Mouse (Mus musculus) stomach, embryonic 14.5 days (tissue): ENCODE results near the gene Rab11fip4. TPM values are rescaled to one million over a fixed set of nuclear protein-coding genes. Genes with fewer than 3 reads are reported as not detected.

Experiments
- ATAC-seq: fragments of 200-750 bp; cut with Nextera tagmentation; 2 replicates; pipeline ENCODE4 v1.8.0; 2017; ENCODE audit warnings: low read depth, moderate TSS enrichment; ENCODE audit not compliant: insufficient number of reproducible peaks, insufficient read depth, low FRiP score
- H3K27ac ChIP-seq: fragments of 300-500 bp; sonication (generic); 2 replicates; pipeline ENCODE4 v1.5.1; 2014; ENCODE audit warnings: mild to moderate bottlenecking, low read length, moderate library complexity, mixed read lengths
- H3K27me3 ChIP-seq: fragments of 300-500 bp; sonication (generic); 2 replicates; pipeline ENCODE4 v1.6.1; 2014; ENCODE audit warnings: low read length, control low read depth, mixed read lengths; ENCODE audit not compliant: control insufficient read depth, insufficient read depth
- H3K36me3 ChIP-seq: fragments of 300-500 bp; sonication (generic); 2 replicates; pipeline ENCODE4 v1.6.1; 2014; ENCODE audit warnings: mild to moderate bottlenecking, control low read depth, low read length, moderate library complexity, mixed read lengths; ENCODE audit not compliant: control insufficient read depth, insufficient read depth
- H3K4me1 ChIP-seq: fragments of 300-500 bp; sonication (generic); 2 replicates; pipeline ENCODE4 v1.6.1; 2014; ENCODE audit warnings: low read length, control low read depth, mixed read lengths; ENCODE audit not compliant: control insufficient read depth, insufficient read depth
- H3K4me2 ChIP-seq: fragments of 300-500 bp; sonication (generic); replicated peaks from 2 replicates; pipeline ENCODE4 v1.6.1; 2014; ENCODE audit warnings: low read depth, low read length, control low read depth
- H3K4me3 ChIP-seq: fragments of 300-500 bp; sonication (generic); 2 replicates; pipeline ENCODE4 v1.5.1; 2014; ENCODE audit warnings: low read depth, low read length, control low read depth
- H3K9ac ChIP-seq: fragments of 300-500 bp; sonication (generic); replicated peaks from 2 replicates; pipeline ENCODE4 v1.6.1; 2014; ENCODE audit warnings: low read depth, mild to moderate bottlenecking, control low read depth, low read length, moderate library complexity, mixed read lengths
- H3K9me3 ChIP-seq: fragments of 300-500 bp; sonication (generic); 2 replicates; pipeline ENCODE4 v1.6.1; 2016; ENCODE audit warnings: low read depth, low read length, control low read depth; ENCODE audit not compliant: control insufficient read depth
- WGBS: fragments of 180-500 bp; shearing (Covaris S2); extraction: QIAGEN DNeasy Blood & Tissue Kit; methylation state at CpG from one replicate; pipeline ENCODE4 v1.1.7; 2014; 5-methylcytosine and 5-hydroxymethylcytosine counted together
- polyA plus RNA-seq: library from polyadenylated mRNA; unstranded; fragments of >200 nt; fragmentation: Nextera tagmentation; extraction: Ambion mirVana; gene quantifications from 2 replicates; pipeline ENCODE4 v1.2.1, GENCODE M21; 2014

Rab11fip4 gene
- polyA plus RNA-seq, 1 experiment from 2014 or later: 1.9 TPM

DNA sequence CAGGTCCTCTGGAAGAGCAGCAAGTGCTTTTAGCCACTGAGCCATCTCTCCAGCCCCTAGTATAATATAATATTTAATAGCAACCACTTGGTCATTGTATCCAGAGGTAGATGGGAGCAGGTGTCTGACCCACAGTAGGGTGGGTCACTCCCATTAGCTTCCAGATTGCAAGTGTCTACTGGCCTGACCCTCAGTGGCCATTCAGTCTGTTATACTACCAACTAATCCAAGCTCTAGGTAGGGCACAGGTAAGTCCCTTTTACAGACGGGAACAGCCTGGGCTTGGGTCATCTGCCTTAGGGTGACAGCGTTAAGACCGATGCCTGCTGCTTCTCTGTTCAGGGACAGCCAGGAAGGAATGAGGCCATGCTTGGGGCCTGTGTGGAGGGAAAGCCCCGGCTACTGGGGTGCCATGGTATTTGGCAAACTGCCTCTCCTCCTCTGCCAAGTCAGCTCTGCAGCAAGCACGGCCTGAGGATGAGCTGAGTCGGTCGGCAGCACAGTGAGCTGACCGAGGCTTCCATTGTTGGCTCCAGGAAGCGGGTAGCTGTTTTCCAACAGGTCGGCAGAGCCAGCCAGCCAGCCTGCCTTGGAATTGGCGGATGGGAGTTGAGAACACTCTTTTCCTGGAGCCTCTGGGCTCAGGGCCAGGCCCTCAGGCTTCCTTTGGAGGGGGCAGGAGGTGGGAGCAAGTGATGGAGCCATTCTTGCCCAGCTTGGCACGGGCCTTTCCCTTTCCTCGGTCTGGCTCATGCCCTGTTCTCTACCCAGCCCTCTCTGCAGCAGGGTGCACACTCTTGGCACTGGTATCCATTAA is 138.4 kb downstream of the Rab11fip4 start:
- no peak for ATAC-seq
- no peaks in the 10 kb centered on the region for H3K27me3 ChIP-seq
- H3K27ac ChIP-seq: peak overlapping the region; percentile 21; the same call in 1 of the 2 replicates
- H3K4me2 ChIP-seq: no peak overlapping the region
- WGBS: 77% methylated on average over 13 of the region's 13 CpGs
- no peaks in the 10 kb centered on the region for H3K4me1 ChIP-seq
- no peaks in the 10 kb centered on the region for H3K9me3 ChIP-seq
- no peak overlapping the region for H3K4me3 ChIP-seq
- no peaks in the 10 kb centered on the region; the same call in 1 of the 2 replicates for H3K36me3 ChIP-seq
- H3K9ac ChIP-seq: no peak overlapping the region

DNA sequence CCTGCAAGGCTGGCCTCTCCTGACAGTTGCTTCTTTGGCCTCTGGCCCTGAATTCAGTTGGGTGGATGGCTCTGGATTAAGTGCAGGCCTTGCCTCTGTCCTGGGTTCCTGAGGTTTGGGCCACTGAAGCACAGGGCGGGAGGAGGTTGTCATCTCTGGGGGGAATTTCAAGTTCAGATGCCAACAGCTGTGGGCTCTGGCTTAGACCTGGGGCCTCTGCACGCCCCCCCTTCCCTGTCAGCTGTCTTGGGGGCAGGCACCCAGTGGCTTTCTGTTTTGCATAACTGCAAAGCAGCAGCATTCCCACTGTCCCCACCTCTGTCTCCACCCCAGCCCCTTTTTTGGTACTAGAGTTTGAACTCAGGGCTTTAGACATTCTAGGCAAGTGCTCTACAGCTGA is 139.4 kb downstream of the Rab11fip4 start:
- no peak overlapping the region for H3K9ac ChIP-seq
- no peak for ATAC-seq
- no peak overlapping the region for H3K4me2 ChIP-seq
- H3K4me3 ChIP-seq: no peak overlapping the region
- 69% methylated on average over 2 of the region's 2 CpGs for WGBS
- H3K27ac ChIP-seq: no peak overlapping the region
- no peaks in the 10 kb centered on the region for H3K9me3 ChIP-seq
- H3K36me3 ChIP-seq: no peaks in the 10 kb centered on the region; the same call in 1 of the 2 replicates
- no peaks in the 10 kb centered on the region for H3K4me1 ChIP-seq
- no peaks in the 10 kb centered on the region for H3K27me3 ChIP-seq

DNA sequence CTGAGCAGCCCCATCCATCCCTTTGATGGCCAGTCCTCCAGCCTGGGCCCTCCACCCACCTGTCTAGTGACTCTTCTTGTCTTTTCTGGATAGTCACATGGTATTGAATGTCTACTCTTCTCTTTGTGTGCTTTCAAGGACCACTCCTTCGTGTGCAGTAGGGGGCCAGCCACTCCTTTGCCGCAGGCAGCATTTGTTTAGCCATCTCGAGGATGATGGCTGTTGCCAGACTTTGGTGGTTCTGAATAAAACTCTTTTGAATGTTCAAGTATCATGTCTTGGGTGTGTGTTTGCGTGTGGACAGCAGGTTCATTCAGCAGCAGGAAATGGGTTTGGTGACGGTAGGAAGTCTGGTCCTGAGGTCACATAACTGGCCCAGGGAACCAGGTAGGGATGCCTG is 140.5 kb downstream of the Rab11fip4 start:
- Histone ChIP-seq H3K36me3 (no peaks in the 10 kb centered on the region; the same call in 1 of the 2 replicates), H3K4me3 (no peak overlapping the region), H3K9ac (no peak overlapping the region), H3K9me3 (no peaks in the 10 kb centered on the region), H3K4me2 (no peak overlapping the region), H3K4me1 (peaks cover 4% of the 10 kb centered on the region; the same call in 1 of the 2 replicates), H3K27ac (no peak overlapping the region), H3K27me3 (no peaks in the 10 kb centered on the region)
- 82% methylated on average over 5 of the region's 5 CpGs for WGBS
- no peak for ATAC-seq

DNA sequence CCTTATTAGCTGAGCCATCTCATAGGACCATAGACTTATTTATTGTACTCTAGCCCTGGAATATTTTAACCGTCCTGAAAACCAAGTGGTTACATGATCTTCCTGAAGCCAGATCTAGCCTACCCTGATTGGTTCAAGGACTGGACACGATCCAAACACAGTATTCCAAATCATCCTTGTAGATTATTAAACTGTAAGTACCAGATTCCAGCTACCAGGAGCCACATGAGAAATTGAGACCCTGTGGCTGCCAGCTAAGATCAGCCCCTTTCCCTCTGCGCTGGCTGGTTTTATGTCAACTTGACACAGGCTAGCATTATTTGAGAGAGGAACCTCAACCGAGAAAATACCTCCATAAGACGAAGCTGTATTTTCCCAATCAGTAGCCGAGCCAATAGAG is 142.0 kb downstream of the Rab11fip4 start:
- Histone ChIP-seq H3K36me3 (no peaks in the 10 kb centered on the region; the same call in 1 of the 2 replicates), H3K4me1 (peaks cover 13% of the 10 kb centered on the region), H3K27me3 (no peaks in the 10 kb centered on the region), H3K27ac (no peak overlapping the region), H3K9ac (no peak overlapping the region), H3K4me3 (no peak overlapping the region), H3K4me2 (no peak overlapping the region), H3K9me3 (no peaks in the 10 kb centered on the region)
- no peak for ATAC-seq
- 86% methylated on average over 6 of the region's 6 CpGs for WGBS

DNA sequence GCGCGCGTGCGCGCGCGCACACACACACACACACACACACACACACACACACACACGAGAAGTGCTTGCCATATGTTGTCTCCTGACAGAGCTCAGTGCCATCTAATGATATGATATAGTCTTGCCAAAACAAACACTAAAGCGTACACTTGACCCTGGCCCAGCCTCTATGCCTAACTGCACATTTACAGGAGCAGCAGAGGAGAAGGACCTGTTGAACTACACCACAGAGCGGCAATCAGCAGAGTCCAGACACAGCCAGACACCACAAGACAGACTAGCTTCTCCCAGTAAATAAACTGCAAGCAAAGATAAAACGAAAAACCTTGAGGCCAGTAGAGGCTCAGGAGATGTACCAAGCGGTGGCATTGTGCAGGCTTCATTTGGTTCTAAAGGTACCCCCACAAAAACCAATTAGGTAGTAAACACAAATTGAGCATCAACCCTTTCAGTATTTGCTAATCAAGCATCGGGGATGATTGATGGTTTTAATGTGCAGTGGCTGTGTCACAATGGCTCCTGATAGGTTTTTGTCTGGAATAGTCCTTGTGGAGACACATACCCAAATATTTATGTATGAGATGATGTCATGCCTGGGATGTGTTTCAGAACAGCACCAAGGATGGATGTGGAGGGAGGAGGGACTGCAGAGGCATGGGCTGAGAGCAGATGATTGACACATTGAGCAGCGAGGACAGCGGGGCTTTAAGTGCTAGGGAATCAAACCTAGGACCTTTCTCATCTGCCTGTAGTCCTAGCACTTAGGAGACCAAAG is 145.4 kb downstream of the Rab11fip4 start:
- H3K4me1 ChIP-seq: peaks cover 23% of the 10 kb centered on the region
- H3K4me3 ChIP-seq: no peak overlapping the region
- ATAC-seq: no peak
- no peaks in the 10 kb centered on the region for H3K27me3 ChIP-seq
- no peak overlapping the region for H3K27ac ChIP-seq
- no peaks in the 10 kb centered on the region for H3K36me3 ChIP-seq
- no peaks in the 10 kb centered on the region for H3K9me3 ChIP-seq
- no peak overlapping the region for H3K9ac ChIP-seq
- no peak overlapping the region for H3K4me2 ChIP-seq
- 76% methylated on average over 15 of the region's 15 CpGs for WGBS

DNA sequence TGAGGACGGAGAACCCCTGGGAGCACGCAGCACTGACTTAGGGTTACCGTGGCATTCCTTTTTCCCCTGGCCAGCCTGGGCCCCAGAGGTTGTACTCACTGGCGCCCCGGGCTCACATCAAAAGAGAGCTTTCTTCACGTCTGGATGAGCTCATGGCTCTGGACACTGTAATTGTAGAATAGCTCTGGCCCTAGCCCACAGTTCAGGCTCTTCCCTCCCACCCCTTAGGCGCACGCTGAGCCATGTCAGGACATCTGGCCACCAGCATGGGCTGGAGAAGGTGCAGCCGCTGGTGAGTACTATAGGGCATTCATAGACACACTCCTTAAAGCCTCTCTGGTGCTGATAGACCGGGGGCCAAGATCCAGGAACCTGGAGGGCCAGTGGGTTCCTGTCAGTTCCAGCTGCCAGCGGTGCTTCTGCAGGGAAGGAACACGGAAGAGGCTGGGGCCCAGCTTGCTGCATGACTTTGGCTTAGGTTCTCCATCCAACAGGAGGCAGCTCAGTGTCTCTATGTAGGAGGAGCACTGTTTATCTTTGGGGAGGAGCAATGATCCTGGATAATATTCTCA is 146.2 kb downstream of the Rab11fip4 start:
- Histone ChIP-seq H3K27me3 (no peaks in the 10 kb centered on the region), H3K4me1 (peaks cover 23% of the 10 kb centered on the region), H3K4me3 (no peak overlapping the region), H3K4me2 (no peak overlapping the region), H3K36me3 (no peaks in the 10 kb centered on the region), H3K9me3 (no peaks in the 10 kb centered on the region), H3K27ac (no peak overlapping the region), H3K9ac (no peak overlapping the region)
- ATAC-seq: no peak; the same call in 1 of the 2 replicates
- 53% methylated on average over 12 of the region's 12 CpGs for WGBS

DNA sequence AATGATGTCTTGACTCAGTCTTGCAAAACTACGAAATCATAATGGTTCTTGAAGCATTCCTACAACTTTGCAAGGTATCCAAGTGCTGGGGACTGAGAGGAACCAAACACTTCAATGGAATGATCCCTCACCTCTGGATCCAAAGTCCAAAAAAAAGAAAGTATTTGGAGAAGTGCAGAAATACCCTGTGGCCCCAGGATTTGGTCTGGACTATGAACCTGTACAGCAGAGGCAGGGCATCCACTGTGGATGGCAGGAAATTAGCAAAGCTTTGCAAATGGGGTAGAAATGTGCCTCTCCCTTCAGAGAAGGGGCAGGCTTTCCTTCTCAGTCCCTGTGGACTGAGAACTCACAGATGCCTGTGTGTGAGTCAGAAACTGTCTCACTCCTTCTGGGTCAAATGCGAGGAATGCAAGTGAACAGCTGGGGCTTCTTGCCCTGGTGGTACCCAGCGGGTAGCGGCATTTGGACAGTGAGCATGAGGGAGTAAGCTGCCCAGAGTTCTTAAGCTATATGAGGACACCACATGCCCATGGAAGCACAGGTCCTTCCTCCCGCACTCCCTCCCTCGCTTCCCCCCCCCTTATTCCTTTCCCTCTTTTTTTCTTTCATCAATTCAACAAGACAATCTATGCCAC is 147.0 kb downstream of the Rab11fip4 start:
- H3K9me3 ChIP-seq: no peaks in the 10 kb centered on the region
- no peaks in the 10 kb centered on the region for H3K27me3 ChIP-seq
- H3K9ac ChIP-seq: no peak overlapping the region
- H3K4me1 ChIP-seq: peaks cover 23% of the 10 kb centered on the region
- 73% methylated on average over 6 of the region's 6 CpGs for WGBS
- H3K36me3 ChIP-seq: no peaks in the 10 kb centered on the region
- H3K4me3 ChIP-seq: no peak overlapping the region
- peak overlapping the region; percentile 79; the same call in 1 of the 2 replicates for H3K27ac ChIP-seq
- ATAC-seq: no peak
- no peak overlapping the region for H3K4me2 ChIP-seq
